Mouse (Mus musculus) cortical plate, adult 2 months (tissue): ENCODE measurements around the gene Il2rb.

Experiments
- CTCF ChIP-seq: fragments of 200-500 bp; IDR thresholded peaks from 2 replicates; pipeline ENCODE4 v1.5.1; 2011; ENCODE audit warnings: mild to moderate bottlenecking, control low read depth, low read length; ENCODE audit not compliant: insufficient read depth; ENCODE audit errors: extremely low read depth
- POLR2A ChIP-seq: fragments of 200-500 bp; IDR thresholded peaks from 2 replicates; pipeline ENCODE4 v1.6.1; 2011; ENCODE audit warnings: mild to moderate bottlenecking, low read length, control low read depth; ENCODE audit not compliant: insufficient read depth; ENCODE audit errors: extremely low read depth

GRCm38 (mm10) chr15:78455168-78455567, 39.9 kb downstream of the Il2rb start:
- TF ChIP-seq CTCF (no peak), POLR2A (no peak)
